Mouse (Mus musculus) spleen, adult 2 months (tissue): Measurements from ENCODE around the gene P2rx2.

Experiments used
- CTCF ChIP-seq: fragments of 200-500 bp; IDR thresholded peaks from 2 replicates; pipeline ENCODE4 v1.5.1; 2011; ENCODE audit warnings: mild to moderate bottlenecking, inconsistent platforms; ENCODE audit not compliant: insufficient read depth, insufficient read length, insufficient replicate concordance; ENCODE audit errors: extremely low read depth
- POLR2A ChIP-seq: fragments of 200-500 bp; IDR thresholded peaks from 2 replicates; pipeline ENCODE4 v1.6.1; 2011; ENCODE audit warnings: low read depth, low read length, inconsistent platforms

DNA sequence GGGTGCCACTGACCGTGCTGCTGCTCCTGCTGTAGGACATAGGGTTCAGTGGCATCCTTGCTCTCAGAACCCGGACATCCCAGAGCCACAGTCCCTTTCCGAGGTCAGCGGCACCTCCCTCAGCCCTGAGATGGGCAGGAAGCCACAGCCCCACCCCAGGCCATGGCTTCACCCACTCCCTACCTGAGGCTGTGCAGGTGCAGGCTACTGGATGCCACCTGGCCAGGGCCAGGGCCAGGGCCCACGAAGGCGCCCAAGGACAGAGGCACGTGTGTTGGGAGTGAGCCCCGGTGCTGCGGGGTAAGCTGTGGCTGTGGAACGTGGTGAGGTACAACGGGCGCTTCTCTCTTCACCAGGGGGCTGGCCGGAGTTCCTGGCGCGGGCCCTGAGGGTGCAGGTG, 36.1 kb upstream of the P2rx2 start:
- TF ChIP-seq CTCF (no peak), POLR2A (no peak)
